Mouse (Mus musculus): ENCODE measurements at regions not wholly inside any gene's neighbourhood (a gene's known extent, or its start where the extent isn't known, plus 50 kb on each side); places are given as distances from the start of the nearest gene placed in this dataset.
A peak's percentile ranks its signal among the peaks of the same experiment; 100 is the strongest.

GRCm38 (mm10) chr9:47466767-47467166 is 63.2 kb upstream of the Cadm1 start:
- WGBS = 98% methylated on average over 3 of the region's 3 CpGs
- no peak for ATAC-seq (ENCODE audit: low FRiP score, low read depth)
- no peak overlapping the region for H3K9ac ChIP-seq
- 0 out of 2 replicates have a peak, but pooled peaks cover under 1% of the 10 kb centered on the region for H3K27me3 ChIP-seq (replicated peaks)
- no peak overlapping the region for H3K27ac ChIP-seq
- no peaks in the 10 kb centered on the region for H3K36me3 ChIP-seq
- H3K9me3 ChIP-seq = no peaks in the 10 kb centered on the region
- H3K4me2 ChIP-seq (replicated peaks) = no peak overlapping the region
- peaks cover 11% of the 10 kb centered on the region; the same call in 1 of the 2 replicates for H3K4me1 ChIP-seq
- H3K4me3 ChIP-seq = no peak overlapping the region

DNA sequence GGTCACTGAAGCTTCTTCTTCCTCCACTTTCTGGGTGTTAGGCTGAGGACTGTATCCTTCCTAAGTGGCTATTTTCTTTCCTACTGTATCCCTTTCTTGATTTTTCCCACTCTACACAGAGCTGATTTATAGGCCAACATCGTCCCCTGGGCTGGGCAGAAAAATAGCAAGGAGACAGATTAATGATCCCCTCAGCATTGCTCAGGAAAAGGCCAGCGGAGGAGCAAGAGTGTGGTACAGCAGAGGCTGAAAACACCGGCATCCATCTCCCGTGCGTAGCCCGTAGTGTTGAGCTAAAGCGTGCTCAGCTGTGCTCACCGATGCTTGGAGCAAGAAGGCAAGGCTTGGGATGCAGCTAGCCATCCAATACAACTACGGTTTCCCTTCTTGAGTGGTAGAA is 62.2 kb upstream of the Cadm1 start:
- Histone ChIP-seq H3K4me1 (peaks cover 11% of the 10 kb centered on the region; the same call in 1 of the 2 replicates), H3K4me2 (replicated peaks) (no peak overlapping the region), H3K4me3 (no peak overlapping the region), H3K9me3 (no peaks in the 10 kb centered on the region), H3K27ac (peak overlapping the region; percentile 23; the same call in 1 of the 2 replicates), H3K9ac (no peak overlapping the region), H3K36me3 (no peaks in the 10 kb centered on the region), H3K27me3 (replicated peaks) (0 out of 2 replicates have a peak, but pooled peaks cover 4% of the 10 kb centered on the region)
- ATAC-seq (ENCODE audit: low FRiP score, low read depth) = peak; percentile 33; the same call in 1 of the 2 replicates
- 43% methylated on average over 9 of the region's 9 CpGs for WGBS

DNA sequence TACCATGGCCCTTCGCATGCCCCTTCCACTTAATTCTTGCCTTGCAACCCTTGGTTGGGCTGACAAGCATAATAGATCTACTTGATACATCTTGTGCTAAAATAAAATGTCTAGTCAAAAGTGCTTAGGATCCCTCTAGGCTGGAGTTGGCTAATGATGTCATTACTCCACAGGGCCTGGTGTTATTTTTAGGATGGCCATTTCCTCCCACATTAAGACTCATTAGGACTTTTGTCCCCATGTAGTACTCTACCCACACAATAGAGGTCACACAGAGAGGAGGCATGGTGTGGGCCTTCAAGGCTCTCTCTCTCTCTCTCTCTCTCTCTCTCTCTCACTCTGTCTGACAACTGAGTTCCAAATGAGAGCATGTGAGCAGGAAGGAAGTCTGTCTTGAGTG is 60.4 kb upstream of the Cadm1 start:
- Histone ChIP-seq H3K36me3 (no peaks in the 10 kb centered on the region), H3K4me1 (peaks cover 11% of the 10 kb centered on the region; the same call in 1 of the 2 replicates), H3K27me3 (replicated peaks) (0 out of 2 replicates have a peak, but pooled peaks cover 4% of the 10 kb centered on the region), H3K27ac (no peak overlapping the region), H3K4me2 (replicated peaks) (no peak overlapping the region), H3K9me3 (no peaks in the 10 kb centered on the region), H3K9ac (no peak overlapping the region), H3K4me3 (no peak overlapping the region)
- WGBS = 94% methylated on average over 1 of the region's 1 CpGs
- ATAC-seq (ENCODE audit: low FRiP score, low read depth) = no peak

- no peak overlapping the region for H3K4me2 ChIP-seq (replicated peaks)
- no peak overlapping the region for H3K27ac ChIP-seq
- no peak overlapping the region for H3K4me3 ChIP-seq
- H3K27me3 ChIP-seq (replicated peaks) = 0 out of 2 replicates have a peak, but pooled peaks cover 4% of the 10 kb centered on the region
- no peaks in the 10 kb centered on the region for H3K36me3 ChIP-seq
- no peak for ATAC-seq (ENCODE audit: low FRiP score, low read depth)
- H3K9me3 ChIP-seq = no peaks in the 10 kb centered on the region
- no peak overlapping the region for H3K9ac ChIP-seq
- H3K4me1 ChIP-seq = peaks cover 11% of the 10 kb centered on the region; the same call in 1 of the 2 replicates
- 92% methylated on average over 1 of the region's 1 CpGs for WGBS
Observed at GRCm38 (mm10) chr9:47470741-47471140, 59.2 kb upstream of the Cadm1 start.

DNA sequence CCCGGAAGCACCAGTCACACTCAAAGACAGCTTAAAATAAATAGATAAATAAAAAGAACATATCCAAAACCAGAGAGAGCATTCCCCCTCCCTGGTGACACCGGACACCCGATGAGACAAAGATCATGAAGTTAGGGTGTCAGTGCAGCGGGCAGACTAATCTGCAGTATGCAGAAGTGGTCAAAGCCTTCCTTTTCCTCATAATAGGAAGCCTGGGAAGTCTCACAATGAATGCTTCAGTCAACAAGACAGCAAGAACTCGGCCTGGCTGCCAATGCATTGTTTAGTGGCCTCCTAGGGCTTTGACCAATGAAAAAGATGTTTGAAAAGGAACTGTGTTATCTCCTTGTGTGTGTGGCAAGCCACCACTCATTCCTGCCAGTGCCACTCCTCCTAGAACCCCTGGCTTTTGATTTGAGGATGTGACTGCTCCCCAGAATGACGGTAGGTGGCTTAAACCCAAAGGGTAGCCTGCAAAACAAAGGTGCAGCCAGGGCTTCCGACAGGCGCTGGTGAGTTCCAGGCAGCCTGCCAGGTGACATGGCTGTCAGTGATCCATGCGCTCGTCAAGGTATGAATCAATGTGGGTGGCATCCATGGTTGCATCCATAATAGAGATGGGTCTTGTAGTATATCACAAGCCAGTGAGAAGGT is 58.1 kb upstream of the Cadm1 start:
- WGBS = 54% methylated on average over 10 of the region's 10 CpGs
- H3K4me1 ChIP-seq = peaks cover 11% of the 10 kb centered on the region; the same call in 1 of the 2 replicates
- H3K4me3 ChIP-seq = no peak overlapping the region
- ATAC-seq (ENCODE audit: low FRiP score, low read depth) = no peak
- H3K9me3 ChIP-seq = no peaks in the 10 kb centered on the region
- H3K27ac ChIP-seq = no peak overlapping the region
- 0 out of 2 replicates have a peak, but pooled peaks cover 4% of the 10 kb centered on the region for H3K27me3 ChIP-seq (replicated peaks)
- no peaks in the 10 kb centered on the region for H3K36me3 ChIP-seq
- H3K9ac ChIP-seq = no peak overlapping the region
- H3K4me2 ChIP-seq (replicated peaks) = no peak overlapping the region

GRCm38 (mm10) chr9:47473776-47474365 is 56.1 kb upstream of the Cadm1 start:
- Histone ChIP-seq H3K27me3 (replicated peaks) (0 out of 2 replicates have a peak, but pooled peaks cover 4% of the 10 kb centered on the region), H3K27ac (no peak overlapping the region), H3K9me3 (no peaks in the 10 kb centered on the region), H3K36me3 (no peaks in the 10 kb centered on the region), H3K4me1 (no peaks in the 10 kb centered on the region), H3K4me2 (replicated peaks) (no peak overlapping the region), H3K9ac (no peak overlapping the region), H3K4me3 (no peak overlapping the region)
- no peak for ATAC-seq (ENCODE audit: low FRiP score, low read depth)
- 90% methylated on average over 5 of the region's 5 CpGs for WGBS

GRCm38 (mm10) chr9:47474776-47475175 is 55.2 kb upstream of the Cadm1 start:
- Histone ChIP-seq H3K27ac (no peak overlapping the region), H3K4me1 (no peaks in the 10 kb centered on the region), H3K27me3 (replicated peaks) (0 out of 2 replicates have a peak, but pooled peaks cover 4% of the 10 kb centered on the region), H3K9me3 (no peaks in the 10 kb centered on the region), H3K4me2 (replicated peaks) (no peak overlapping the region), H3K36me3 (no peaks in the 10 kb centered on the region), H3K9ac (no peak overlapping the region), H3K4me3 (no peak overlapping the region)
- no peak for ATAC-seq (ENCODE audit: low FRiP score, low read depth)
- 36% methylated on average over 5 of the region's 5 CpGs for WGBS

- no peak overlapping the region for H3K4me2 ChIP-seq (replicated peaks)
- H3K9me3 ChIP-seq = no peaks in the 10 kb centered on the region
- no peaks in the 10 kb centered on the region for H3K4me1 ChIP-seq
- no peak overlapping the region for H3K4me3 ChIP-seq
- H3K27ac ChIP-seq = no peak overlapping the region
- no peak for ATAC-seq (ENCODE audit: low FRiP score, low read depth)
- no peak overlapping the region for H3K9ac ChIP-seq
- H3K27me3 ChIP-seq (replicated peaks) = no peaks in the 10 kb centered on the region
- 89% methylated on average over 2 of the region's 2 CpGs for WGBS
- H3K36me3 ChIP-seq = no peaks in the 10 kb centered on the region
Observed at GRCm38 (mm10) chr9:47477889-47478288, 52.1 kb upstream of the Cadm1 start.
